Mouse (Mus musculus) gastrocnemius, postnatal 36 days (tissue): ENCODE measurements around the gene Kbtbd4. TPM values are rescaled to one million over a fixed set of nuclear protein-coding genes. Genes with fewer than 3 reads are reported as not detected.
"Not testable (repeated sequence)": the region's sequence is repeated elsewhere in the genome, so short reads cannot be mapped to it uniquely, and the experiment has no call there.

Experiments
- DNase-seq, 2 experiments: peaks; one replicate each; pipeline ENCODE4 v3.0.0; 2022
- intact Hi-C: fragments of 180-260 bp; cut with DNase I; formaldehyde crosslinking; loops from one replicate; pipeline ENCODE4 v1.15.1; 2025
- total RNA-seq, 2 experiments: library from RNA; stranded (reverse); gene quantifications; 2 replicates each; pipeline ENCODE4 v1.2.3; 2021

Gene Kbtbd4
- total RNA-seq, 2 experiments from 2014 or later, result 13.6 to 14.2 TPM

DNA sequence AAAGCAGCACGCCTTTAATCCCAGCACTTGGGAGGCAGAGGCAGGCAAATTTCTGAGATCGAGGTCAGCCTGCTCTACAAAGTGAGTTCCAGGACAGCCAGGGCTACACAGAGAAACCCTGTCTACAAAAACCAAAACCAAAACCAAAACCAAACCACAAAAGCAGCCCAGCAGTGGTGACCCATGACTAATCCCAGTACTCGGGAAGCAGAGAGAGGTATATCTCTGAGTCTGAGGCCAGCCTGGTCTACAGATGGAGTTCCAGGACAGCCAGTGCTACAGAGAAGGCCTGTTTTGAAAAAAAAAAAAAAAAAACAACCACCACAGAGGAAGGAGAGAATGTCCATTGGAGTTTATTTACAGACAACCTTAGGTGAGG lies 10.3 kb upstream of the Kbtbd4 start:
- intact Hi-C loops, result loop anchor here (5.0 kb wide), 1 partner anchor 37 kb away; no protein-coding TSS in a partner anchor
- not testable (repeated sequence) for DNase-seq

GRCm38 (mm10) chr2:90903398-90903797 lies 1.1 kb upstream of the Kbtbd4 start:
- no peak for DNase-seq
- intact Hi-C loops, result no loop called here

DNA sequence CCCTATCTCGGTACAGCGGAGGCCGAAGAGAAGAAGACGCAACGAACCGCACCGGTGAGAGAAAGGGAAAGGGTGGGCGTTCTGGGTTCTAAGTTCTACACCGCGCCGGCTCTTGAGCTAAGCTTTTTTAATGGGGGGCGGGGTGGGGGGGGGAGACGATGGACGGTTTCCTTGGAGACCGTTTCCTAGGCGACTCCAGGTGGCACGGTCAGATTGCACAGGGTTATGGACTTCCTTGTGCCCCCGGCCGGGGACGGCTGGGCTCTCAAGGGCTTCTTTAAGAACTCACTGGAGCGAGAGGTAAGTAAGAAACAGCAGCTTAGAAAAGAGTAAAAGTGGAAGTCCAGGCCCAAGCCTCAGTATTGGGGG lies 300 bp downstream of the Kbtbd4 start:
- no peak for DNase-seq
- intact Hi-C loops, result no loop called here

GRCm38 (mm10) chr2:90906721-90907120 lies 2.2 kb downstream of the Kbtbd4 start:
- DNase-seq, result no peak
- intact Hi-C loops, result no loop called here

DNA sequence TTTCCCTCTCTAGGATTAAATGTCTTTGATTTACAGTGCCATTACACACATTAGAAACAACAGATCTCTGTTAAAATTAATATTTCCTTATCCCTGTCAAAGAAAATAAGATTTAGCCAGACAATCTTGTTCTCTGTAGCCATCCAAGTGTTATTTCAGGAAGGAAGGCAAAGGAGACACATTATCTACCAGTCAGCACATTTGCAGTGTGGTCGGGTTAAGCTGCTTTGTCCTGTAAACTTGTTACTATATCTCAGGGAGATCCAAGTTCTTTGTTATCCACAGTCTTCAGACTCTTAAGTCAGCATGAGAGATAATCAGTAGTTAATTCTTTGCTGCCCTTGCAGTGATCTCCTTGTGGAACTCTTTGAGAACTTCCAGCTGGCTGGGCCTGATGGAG lies 6.3 kb downstream of the Kbtbd4 start:
- DNase-seq, result no peak
- intact Hi-C loops, result no loop called here

- no peak for DNase-seq
- intact Hi-C loops, result no loop called here
Observed at GRCm38 (mm10) chr2:90911668-90912067, 7.1 kb downstream of the Kbtbd4 start.

DNA sequence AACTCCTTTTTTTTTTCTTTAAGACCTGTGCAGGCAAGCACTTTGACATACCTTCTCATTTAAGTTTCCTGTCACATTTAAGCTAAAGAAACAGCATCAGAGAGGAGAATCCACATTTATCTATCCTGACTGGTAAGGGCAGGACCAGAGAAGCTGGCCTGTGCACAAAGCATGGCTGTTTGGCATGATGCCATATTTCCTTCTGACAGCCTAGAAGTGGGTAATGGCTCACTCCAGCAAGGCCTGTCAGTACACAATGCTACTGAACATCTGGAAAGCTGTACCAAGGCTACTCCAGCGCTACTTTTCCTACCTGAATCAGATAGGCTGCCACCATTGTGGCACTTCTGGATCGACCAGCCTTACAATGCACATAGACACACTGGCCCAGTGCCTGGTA lies 9.1 kb downstream of the Kbtbd4 start:
- intact Hi-C loops, result no loop called here
- DNase-seq, result no peak

GRCm38 (mm10) chr2:90915516-90915915 lies 11.0 kb downstream of the Kbtbd4 start:
- intact Hi-C loops, result loop anchor here (5.0 kb wide), 1 partner anchor 147 kb away; no protein-coding TSS in a partner anchor
- DNase-seq, result no peak

- intact Hi-C loops, result loop anchor here (1.0 to 5.0 kb wide), 2 partner anchors 24 to 146 kb away; partner anchors contain the start of gene Celf1
- no peak for DNase-seq
Observed at GRCm38 (mm10) chr2:90916560-90917232, 12.2 kb downstream of the Kbtbd4 start.

GRCm38 (mm10) chr2:90917233-90917998 lies 12.9 kb downstream of the Kbtbd4 start:
- DNase-seq, result peak; percentile 75 to 80
- intact Hi-C loops, result loop anchor here (1.0 to 5.0 kb wide), 2 partner anchors 23 to 145 kb away; partner anchors contain the start of gene Celf1

DNA sequence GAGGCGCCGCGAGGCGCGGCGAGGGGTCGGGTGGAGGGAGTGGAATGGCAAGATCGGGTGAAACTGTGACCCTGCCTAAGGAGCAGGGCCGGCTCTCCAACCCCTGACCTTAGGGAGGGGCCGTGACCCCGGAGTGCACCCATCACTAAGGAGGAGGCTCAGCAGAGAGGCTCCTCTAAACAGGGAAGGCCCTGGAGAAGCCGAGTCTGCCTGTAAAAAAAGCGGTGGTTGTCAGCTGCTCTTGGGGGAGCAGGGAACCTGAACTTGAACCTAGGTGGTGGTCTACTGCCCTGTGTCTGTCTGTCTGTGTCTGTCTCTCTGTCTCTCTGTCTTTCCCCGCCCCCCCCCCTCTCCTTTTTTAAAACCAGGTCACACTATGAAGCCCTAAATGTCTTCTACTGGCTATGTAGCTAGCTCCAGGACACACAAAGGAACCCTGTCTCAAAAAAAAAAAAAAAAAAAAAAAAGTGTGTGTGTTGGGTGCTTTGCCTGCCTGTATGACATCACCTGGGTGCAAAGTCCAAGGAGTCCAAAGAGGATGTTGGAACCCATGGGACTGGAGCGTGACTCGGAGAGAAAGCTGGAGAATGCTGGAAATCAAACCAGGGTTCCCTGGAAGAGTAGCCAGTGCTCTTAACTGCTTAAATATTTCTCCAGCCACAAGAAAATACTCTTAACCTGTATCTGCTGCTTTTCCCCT lies 13.6 kb downstream of the Kbtbd4 start:
- DNase-seq, result no peak
- intact Hi-C loops, result loop anchor here (1.0 to 5.0 kb wide), 2 partner anchors 22 to 144 kb away; partner anchors contain the start of gene Celf1

DNA sequence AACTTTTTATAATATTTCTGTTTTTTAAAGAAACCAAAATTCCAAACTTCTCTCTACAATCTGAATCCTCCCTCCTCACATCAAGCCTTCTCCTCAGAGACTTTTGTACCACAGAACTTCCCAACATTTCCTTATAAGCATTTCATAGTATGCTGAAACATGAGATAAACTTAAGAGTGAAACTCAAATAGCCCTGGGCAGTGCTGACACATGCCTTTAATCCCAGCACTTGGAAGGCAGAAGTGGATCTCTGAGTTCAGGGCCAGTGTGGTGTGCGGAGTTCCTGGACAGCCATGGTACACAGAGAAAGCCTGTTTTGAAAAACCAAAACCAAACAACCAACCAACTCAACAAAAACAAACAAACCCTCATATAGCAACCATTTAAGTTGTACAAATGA lies 16.6 kb downstream of the Kbtbd4 start:
- DNase-seq, result no peak
- intact Hi-C loops, result no loop called here

DNA sequence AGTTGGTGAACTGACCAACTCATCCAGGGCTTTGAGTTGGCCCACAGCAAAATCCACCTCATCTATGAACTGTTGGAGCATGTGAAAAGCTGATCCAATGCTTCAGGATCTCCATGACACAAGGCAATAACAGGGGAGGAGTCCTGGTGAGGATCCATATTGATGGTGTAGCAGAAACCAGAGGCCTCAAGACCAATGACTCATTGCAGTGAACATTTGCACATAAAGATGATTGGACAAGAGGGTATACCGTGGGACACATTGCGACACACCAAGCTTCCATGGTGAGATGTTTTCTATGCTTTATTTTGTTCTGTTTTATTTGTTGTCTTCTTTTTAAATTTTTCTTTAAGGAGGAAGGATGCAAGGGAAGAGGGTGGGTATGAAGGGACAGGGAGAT lies 18.1 kb downstream of the Kbtbd4 start:
- intact Hi-C loops, result no loop called here
- no peak for DNase-seq

- no peak for DNase-seq
- intact Hi-C loops, result no loop called here
Observed at GRCm38 (mm10) chr2:90928566-90928965, 24.0 kb downstream of the Kbtbd4 start.

GRCm38 (mm10) chr2:90931829-90932228 lies 27.3 kb downstream of the Kbtbd4 start:
- DNase-seq, result no peak
- intact Hi-C loops, result no loop called here

GRCm38 (mm10) chr2:90932273-90932672 lies 27.7 kb downstream of the Kbtbd4 start:
- intact Hi-C loops, result no loop called here
- DNase-seq, result no peak

- no peak for DNase-seq
- intact Hi-C loops, result no loop called here
Observed at GRCm38 (mm10) chr2:90938362-90938761, 33.8 kb downstream of the Kbtbd4 start.

DNA sequence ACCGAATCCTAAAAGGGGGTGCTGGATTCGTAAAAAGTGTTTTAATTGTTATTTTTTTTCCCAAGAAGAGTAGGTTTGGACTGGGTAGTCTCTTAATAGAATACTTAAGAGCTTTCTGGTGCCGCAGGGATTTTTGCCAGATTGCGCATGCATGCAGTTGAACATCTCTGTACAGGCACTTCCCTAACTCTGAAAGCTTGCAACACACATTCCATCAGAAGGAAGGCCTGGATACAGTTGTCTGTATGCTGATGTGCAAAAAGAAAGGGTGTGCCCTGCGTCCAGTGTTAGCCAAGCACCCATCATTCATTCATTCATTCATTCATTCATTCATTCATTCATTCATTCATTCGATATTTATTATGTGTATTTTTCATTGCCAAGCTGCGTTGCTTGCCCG lies 35.2 kb downstream of the Kbtbd4 start:
- intact Hi-C loops, result loop anchor here (1.0 kb wide), 1 partner anchor 22 kb away; no protein-coding TSS in a partner anchor
- no peak for DNase-seq

- peak; percentile 72 to 73 for DNase-seq
- intact Hi-C loops, result loop anchor here (1.0 kb wide), 1 partner anchor 23 kb away; no protein-coding TSS in a partner anchor
Observed at GRCm38 (mm10) chr2:90940233-90941229, 36.0 kb downstream of the Kbtbd4 start, which contains the start of gene Celf1. Gene Celf1 (plus strand): TSS chr2:90940382.

DNA sequence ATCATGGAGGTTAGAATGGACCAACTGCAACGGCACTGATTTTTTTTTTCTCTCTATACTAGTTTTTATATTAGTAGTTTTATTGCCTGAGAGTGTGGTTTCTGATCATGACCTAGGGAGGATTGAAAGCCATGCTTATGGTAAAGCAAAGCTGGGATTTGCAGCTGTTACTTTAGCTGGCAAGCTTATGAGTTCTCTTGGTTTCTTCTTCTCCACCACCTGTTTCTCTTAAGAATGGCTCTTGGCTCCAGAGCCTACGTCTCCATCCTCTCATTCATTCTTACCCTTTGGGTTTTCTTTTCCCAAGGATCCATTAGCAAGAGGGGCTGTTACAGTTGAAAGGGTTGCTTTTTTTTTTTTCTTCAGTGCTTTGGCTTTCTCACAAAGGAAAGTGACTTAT lies 37.2 kb downstream of the Kbtbd4 start:
- intact Hi-C loops, result no loop called here
- no peak for DNase-seq
